Mouse (Mus musculus): ENCODE measurements at regions not wholly inside any gene's neighbourhood (a gene's known extent, or its start where the extent isn't known, plus 50 kb on each side); places are given as distances from the start of the nearest gene placed in this dataset.

DNA sequence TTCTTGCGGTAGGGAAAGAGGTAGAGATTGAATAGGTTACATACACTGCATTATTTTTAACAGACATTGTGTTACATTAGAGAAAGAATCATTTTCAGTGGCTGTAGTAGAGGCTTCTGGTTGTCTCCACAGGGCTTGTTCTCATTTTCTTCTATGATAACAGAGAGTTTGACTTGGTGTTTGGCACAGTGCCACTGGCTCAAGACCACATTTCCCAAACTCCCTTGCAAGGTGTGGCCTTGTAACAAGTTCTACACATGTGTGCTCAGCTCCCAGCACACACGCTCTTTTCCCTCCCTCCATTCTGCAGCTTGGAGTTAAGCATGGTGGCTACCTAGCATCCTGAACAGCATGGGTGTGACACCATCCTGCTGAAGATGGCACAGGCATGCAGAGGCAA is 252.2 kb downstream of the Spry2 start:
- DNase-seq (ENCODE audit: extremely low spot score in 1 of 2, low spot score in 1 of 2): no peak

DNA sequence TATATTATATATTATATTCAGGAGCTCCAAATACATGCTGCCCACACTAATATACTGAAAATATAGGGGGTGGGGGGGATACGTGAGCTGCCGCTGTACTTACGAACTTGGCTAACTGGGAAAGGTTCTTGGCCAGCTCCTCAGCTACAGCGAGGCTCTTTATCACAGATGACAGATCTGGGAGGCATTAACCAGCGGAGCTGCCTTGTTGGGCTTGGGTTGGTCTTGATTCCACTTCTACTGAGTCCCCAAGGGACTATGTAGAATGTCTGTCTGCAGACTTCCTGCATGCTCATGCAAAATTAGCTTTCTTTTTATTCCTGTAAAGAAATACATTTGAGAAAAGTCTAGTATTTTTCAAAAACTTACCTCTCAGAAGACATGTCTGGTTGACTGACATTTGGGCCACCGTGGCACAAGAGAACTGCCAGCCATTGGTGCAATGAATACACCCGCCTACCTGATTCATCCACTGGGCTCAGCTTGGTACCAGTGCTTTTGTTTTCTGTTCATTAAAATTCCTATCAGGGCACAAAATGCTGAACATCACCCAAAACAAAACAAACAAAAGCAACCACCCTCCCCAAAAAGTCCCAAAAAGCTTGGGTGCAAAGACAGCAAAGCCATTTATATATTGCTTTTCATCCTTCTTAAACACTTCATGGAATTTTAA is 253.2 kb downstream of the Spry2 start:
- DNase-seq (ENCODE audit: extremely low spot score in 1 of 2, low spot score in 1 of 2): no peak

DNA sequence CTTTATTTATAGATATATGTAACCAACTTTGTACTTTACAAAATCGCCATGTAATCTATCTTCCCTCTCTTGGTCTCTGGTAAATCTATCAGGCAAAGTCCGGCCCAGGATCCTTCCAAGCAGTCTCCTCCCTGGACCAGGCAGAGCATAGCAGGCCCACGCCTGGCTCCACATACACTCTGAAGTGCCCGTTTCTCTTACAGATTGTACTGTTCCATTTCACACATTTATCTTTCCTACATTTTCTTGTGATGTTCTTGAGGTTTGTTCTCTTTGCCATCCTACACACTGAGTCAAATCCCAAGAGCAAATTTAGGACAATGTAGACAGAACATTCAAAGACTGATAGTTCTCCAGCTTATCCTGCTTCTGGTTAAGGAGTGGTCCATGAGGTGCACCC is 264.3 kb downstream of the Spry2 start:
- no peak for DNase-seq (ENCODE audit: extremely low spot score in 1 of 2, low spot score in 1 of 2)

DNA sequence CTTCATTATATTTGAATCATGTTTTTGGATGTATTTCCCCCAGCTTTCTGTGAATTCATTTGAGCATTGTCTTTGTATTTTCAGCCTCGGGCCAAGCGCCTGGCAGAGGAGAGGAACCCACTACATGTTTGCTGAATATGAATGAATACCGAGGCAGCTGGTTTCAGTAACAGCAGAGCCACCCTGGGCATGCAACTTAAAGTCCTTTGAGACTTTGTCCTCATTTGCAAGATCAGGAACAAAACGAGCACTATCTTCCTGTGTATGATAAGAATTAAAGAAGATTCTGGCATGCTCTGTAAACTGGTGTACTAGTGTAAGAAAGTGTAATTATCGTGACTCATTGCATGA is 265.0 kb downstream of the Spry2 start:
- peak in 1 of 2 experiments; percentile 20 for DNase-seq (ENCODE audit: extremely low spot score in 1 of 2, low spot score in 1 of 2)

DNA sequence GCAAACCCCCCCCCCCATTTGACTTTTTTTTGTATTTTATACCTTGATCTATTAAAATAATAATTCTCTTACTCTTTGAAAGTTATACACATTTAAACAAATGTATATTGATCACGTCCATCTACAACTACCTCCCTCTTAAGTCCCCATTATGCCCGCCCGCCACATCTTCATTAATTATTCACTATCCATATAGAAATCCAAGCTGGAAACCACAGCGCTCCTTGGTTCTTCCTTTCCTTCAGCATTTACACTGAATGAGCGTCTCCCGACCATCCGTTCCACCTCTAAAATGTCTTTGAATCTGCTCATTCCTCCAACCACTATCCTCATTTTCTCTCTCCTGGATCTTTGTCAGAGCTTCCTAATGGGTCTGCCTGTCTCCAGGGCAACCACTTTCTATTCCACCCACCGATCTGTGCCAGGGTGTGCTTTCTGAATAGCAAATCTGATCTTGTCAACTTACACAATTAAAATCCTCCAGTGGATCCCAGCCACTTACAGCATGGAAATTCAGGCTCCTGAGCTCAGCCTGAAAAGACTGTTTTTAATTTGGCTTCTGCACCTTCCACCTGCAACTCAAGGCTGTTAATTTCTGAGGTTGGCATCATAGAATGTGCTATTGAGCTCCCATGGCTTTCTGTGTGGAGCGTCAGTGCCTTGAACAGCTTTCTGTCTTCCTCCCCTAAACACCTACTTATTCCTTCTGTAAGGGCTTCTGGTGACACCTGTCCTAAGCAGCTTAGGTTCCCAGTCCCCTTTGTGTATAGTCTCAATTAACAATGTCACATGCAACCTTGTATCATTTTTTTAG is 265.5 kb downstream of the Spry2 start:
- DNase-seq (ENCODE audit: extremely low spot score in 1 of 2, low spot score in 1 of 2): peak; percentile 16 to 42

DNA sequence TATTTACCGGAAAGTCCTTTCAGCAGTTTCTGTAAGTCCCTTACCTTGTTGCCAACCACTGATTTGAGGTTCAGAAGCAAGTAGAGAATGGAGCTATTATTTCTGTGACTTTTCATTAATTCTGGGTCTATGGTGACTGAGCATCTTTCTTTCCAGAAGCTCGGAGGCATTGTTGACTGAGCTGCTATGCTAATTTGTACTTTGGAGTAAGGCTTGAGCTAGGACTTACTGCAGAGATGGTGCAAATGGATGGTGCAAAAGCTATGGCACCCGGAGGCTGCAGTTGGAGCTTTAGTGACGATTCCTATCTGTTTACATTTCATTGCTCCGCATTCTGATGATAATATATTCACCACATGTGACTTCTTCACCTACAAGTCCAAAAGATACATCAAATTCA is 266.2 kb downstream of the Spry2 start:
- no peak for DNase-seq (ENCODE audit: extremely low spot score in 1 of 2, low spot score in 1 of 2)

DNA sequence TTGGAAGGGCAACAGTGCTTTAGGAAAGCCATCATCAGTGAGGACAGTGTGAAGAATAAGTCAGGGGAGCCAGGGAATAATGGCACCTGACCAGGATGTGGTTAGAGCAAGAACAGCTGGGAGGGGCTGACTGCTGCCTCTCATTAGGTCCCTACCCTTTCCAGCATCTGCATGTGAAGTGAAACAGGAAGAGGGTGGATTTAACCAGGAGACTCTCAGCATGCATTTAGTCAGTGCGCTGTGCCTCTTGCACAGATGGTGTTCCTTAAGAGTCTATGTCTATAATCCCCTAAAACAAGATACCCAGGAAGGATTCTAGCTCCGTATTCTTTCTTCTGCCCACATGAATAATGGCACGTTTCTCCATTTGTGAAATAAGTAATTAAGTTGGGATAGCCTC is 267.9 kb downstream of the Spry2 start:
- DNase-seq (ENCODE audit: extremely low spot score in 1 of 2, low spot score in 1 of 2): no peak

- DNase-seq (ENCODE audit: extremely low spot score in 1 of 2, low spot score in 1 of 2): no peak
These were observed 272.2 kb downstream of the Spry2 start for GRCm38 (mm10) chr14:105624387-105624786.

DNA sequence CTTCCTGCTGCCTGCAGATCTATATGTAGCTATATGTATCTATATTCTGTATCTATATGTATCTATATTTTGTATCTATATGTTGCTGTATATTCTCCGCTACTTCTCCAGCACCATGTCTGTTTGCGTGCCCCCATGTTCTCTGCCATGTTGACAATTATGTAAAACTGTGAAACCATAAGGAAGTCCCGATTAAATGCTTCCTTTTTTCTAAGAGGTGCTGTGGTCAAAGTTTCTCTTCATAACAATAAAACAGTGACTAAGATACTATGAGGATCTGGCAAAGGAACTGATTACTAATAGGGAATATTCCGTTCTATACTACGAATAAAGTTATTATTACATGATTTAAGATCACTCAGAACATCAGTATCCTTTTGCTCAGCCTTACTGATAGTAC is 274.5 kb downstream of the Spry2 start:
- DNase-seq (ENCODE audit: extremely low spot score in 1 of 2, low spot score in 1 of 2): no peak

DNA sequence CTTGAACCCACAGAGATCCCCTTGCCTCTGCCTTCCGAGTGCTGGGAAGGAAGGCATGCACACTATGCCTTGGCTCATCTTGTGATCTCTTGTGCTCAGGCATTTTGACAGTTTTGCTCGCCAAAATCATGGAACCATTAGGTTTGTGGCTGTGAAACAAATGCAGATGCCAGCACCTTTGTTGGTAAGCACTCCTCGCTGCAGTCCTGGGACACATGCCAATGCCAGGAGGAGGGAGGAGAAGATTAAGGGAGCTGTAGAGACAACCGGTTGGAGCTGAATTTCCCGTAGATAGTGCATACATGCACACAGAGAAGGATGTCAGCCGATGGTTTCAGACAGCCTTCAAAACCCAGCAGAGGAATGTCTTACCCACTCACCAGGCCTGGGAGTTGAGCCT is 275.5 kb downstream of the Spry2 start:
- no peak for DNase-seq (ENCODE audit: extremely low spot score in 1 of 2, low spot score in 1 of 2)

DNA sequence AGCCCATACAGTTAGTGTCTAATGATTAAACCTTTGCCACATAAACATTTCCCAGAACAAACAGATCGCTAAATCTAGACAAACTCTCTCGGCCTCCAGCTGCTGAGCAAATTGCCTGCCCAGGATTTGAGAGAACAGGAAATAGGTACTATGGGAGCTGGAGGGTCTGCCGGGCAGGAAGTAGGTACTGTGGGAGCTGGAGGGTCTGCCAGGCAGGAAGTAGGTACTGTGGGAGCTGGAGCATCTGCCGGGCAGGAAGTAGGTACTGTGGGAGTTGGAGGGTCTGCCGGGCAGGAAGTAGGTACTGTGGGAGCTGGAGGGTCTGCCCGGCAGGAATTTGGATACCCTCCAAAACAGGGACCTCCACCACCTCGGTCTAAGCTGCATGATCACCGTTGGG is 277.2 kb downstream of the Spry2 start:
- DNase-seq (ENCODE audit: extremely low spot score in 1 of 2, low spot score in 1 of 2): no peak

DNA sequence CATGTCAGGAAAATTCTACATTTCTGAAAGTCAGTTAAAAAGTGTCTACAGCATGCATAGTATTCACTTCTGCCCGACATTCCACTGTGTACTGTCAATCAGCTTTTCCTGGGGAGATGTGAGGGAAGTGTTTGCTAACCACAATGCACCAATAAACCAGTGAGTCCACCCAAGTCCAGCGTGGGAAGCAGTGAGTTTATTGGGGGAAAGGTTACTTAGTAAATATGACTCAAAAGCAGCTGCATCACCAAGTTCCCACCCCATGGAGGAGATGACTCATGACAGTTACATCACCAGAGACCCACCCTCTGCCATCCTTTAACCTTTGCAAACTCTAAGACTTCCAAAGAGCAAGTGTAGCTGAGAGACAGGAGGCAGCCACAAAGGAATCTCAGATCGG is 280.9 kb downstream of the Spry2 start:
- no peak for DNase-seq (ENCODE audit: extremely low spot score in 1 of 2, low spot score in 1 of 2)

GRCm38 (mm10) chr14:105612794-105613193 is 283.8 kb downstream of the Spry2 start:
- DNase-seq (ENCODE audit: extremely low spot score in 1 of 2, low spot score in 1 of 2): no peak

GRCm38 (mm10) chr14:105608804-105609203 is 287.8 kb downstream of the Spry2 start:
- DNase-seq (ENCODE audit: extremely low spot score in 1 of 2, low spot score in 1 of 2): no peak

DNA sequence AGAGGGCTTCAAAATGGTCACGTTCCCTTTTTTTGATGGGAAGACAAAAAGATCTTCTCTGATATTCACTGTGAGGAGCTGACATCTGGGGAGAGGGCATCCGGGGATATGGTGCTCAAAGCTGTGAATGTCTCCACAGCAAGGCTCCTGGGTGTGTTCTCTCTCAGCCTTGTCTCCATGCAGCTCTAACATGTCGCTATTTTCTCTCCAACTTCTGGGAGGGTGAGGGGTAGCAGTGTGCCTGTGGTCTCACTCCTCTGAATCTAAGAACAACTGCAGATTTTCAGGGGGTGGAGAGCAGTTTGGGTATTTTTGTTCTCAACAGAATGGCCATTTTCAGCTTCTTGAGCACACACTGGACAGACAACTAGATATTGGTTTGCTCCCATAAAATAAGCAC is 290.1 kb downstream of the Spry2 start:
- no peak for DNase-seq (ENCODE audit: extremely low spot score in 1 of 2, low spot score in 1 of 2)

DNA sequence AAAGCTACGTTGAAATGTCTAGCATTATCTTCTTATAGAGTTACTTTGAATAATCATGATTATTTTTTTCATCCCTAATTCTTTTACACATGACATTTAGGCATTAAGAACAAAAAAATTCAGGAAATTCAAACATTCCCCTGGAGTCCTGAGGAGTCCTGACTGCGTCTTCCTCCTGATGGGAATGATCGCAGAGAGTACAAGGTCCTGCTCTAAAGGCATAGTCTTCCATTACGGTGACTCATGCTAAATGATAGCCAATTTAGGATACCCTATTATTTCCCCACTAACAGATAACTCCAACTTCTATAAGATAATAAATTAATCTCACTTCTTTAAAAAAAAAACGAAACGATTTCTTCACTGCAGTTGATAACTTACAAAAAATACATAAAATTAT is 292.2 kb downstream of the Spry2 start:
- no peak for DNase-seq (ENCODE audit: extremely low spot score in 1 of 2, low spot score in 1 of 2)

DNA sequence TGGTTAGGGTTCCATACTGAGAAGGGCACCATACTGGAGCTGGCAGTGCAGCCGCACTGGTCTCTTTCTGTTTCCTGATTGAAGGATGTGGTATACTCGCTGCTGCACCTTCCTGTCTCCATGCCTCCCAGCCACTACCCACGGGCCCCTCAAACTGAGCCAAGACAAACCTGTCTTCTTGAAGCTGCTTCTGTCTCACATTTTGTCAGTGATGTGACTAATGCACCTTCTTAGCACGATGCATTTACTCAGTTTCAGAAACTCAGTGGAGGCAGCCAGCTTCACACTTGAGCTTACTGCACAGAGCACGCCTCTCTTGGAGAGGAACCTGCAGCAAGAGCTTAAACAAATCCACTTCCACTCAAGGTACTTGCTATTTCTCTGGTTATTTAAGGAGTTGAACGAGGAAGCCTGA is 293.6 kb downstream of the Spry2 start:
- no peak for DNase-seq (ENCODE audit: extremely low spot score in 1 of 2, low spot score in 1 of 2)

- no peak for DNase-seq (ENCODE audit: extremely low spot score in 1 of 2, low spot score in 1 of 2)
These were observed 296.8 kb downstream of the Spry2 start for GRCm38 (mm10) chr14:105599550-105600453.

- DNase-seq (ENCODE audit: extremely low spot score in 1 of 2, low spot score in 1 of 2): no peak
These were observed 306.9 kb downstream of the Spry2 start for GRCm38 (mm10) chr14:105589751-105590150.

DNA sequence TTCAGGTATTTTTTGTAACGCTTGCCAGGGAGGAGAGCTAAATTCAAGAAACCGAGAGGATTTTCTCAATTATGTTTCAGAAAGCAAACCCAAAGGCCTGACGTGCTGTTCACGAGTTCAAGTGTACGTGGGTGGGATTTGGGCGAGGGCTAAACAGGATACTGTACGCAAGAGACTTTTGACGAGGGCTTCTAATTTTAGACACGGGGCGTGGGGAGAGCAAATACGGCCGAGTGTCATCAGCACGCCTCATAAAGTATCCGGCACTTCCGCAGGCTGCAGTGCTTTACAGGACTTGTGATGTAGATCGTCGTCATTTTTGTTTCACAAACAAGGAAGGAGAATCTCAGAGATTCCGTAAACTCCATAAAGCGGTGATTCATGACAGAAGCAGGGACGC is 307.4 kb downstream of the Spry2 start:
- no peak for DNase-seq (ENCODE audit: extremely low spot score in 1 of 2, low spot score in 1 of 2)
